Comparison of ENCODE assay signal across 9 mouse cellular contexts in genomic region chr7:43489631-43490125, GRCm38 (mm10). TPM values are rescaled to one million over a fixed set of nuclear protein-coding genes. Genes with fewer than 3 reads are reported as not detected.
A peak's percentile ranks its signal among the peaks of the same experiment; 100 is the strongest.
DNase-seq lines count a peak whose midpoint lies in the region; ATAC-seq lines count a peak whose summit lies in the region.
"Had no signal": no experiment of that assay in that cellular context is flagged by ENCODE, and none has a peak within 500 bp of the region (broad histone marks: within the 10 kb centered on the region; RNA-seq: fewer than 3 reads in every experiment).

TSS of gene Iglon5 (minus strand) at chr7:43490075.

- intact Hi-C loops in left cerebral cortex, postnatal 25 days (cut with DNase I): loop anchor here (10.0 kb wide), 1 partner anchor 175 kb away; the partner anchor contains the start of gene Zfp715

- no peaks in the 10 kb centered on the region for H3K9me3 ChIP-seq in neural tube, embryonic 15.5 days (replicated peaks)

- H3K4me3 ChIP-seq in neural tube, embryonic 15.5 days (replicated peaks): peak within 1 kb of the TSS; percentile 70

- WGBS in neural tube, embryonic 15.5 days: 3% methylated on average over 17 of the region's 41 CpGs

- no peaks in the 10 kb centered on the region for H3K36me3 ChIP-seq in neural tube, embryonic 15.5 days

- H3K9ac ChIP-seq in neural tube, embryonic 15.5 days (replicated peaks): peak within 1 kb of the TSS; percentile 97

- H3K4me2 ChIP-seq in neural tube, embryonic 15.5 days: peak within 1 kb of the TSS; percentile 67

- H3K27ac ChIP-seq in neural tube, embryonic 15.5 days (replicated peaks): peak within 1 kb of the TSS; percentile 85

- no peak for ATAC-seq in cerebellum, adult (ENCODE audit: insufficient number of reproducible peaks, low FRiP score, low TSS enrichment)
- peak; percentile 73 for ATAC-seq in neural tube, embryonic 15.5 days (ENCODE audit: low FRiP score)
- no peak for ATAC-seq in megakaryocyte-erythroid progenitor cell, adult 5-6 weeks (replicated peaks; ENCODE audit: low FRiP score, low TSS enrichment, poor library complexity, severe bottlenecking)

- H3K27me3 ChIP-seq in neural tube, embryonic 15.5 days (replicated peaks): no peaks in the 10 kb centered on the region

- peak; percentile 62 for DNase-seq in cerebellum, adult 11 months
- DNase-seq in right cerebral cortex, postnatal 4 days: peak; percentile 42
- no peak for DNase-seq in right cerebral cortex, postnatal 25 days
- no peak for DNase-seq in left cerebral cortex, postnatal 25 days (ENCODE audit: low spot score in 2 of 2)
- no peak for DNase-seq in gastrocnemius, adult 8-10 months (ENCODE audit: low spot score in 2 of 2)

- peaks cover 17% of the 10 kb centered on the region for H3K4me1 ChIP-seq in neural tube, embryonic 15.5 days

RNA-seq across cellular contexts. Expression of gene Iglon5, which starts in this region (rescaled TPM):
- total RNA-seq in left cerebral cortex, postnatal 25 days (2021): 10 to 100 TPM; 28.4 to 28.9 TPM
- polyA plus RNA-seq in neural tube, embryonic 15.5 days (2015; fragmentation: Nextera tagmentation; extraction: Ambion mirVana): 12.2 and 14.0 TPM in 2 replicates
- under 1 TPM in 3 of 4 experiments, not detected in 1; 0.10 to 0.31 (median 0.13) TPM for total RNA-seq in gastrocnemius, adult 8-10 months (2022)
- not detected in 2 replicates for total RNA-seq in megakaryocyte-erythroid progenitor cell, adult 5-6 weeks (2014; fragmentation: Nextera tagmentation)
- total RNA-seq in megakaryocyte-erythroid progenitor cell, adult 5-6 weeks (2017): not detected in 2 replicates
- total RNA-seq: neutrophil, adult 5-6 weeks had no signal

Comparison
In these comparisons a context has a peak if more than half of its experiments do, and no peak if none do; other contexts are left out.
1. RNA of gene Iglon5 (total RNA-seq): 28.4 to 28.9 TPM in left cerebral cortex, postnatal 25 days; 0.10 to 0.31 TPM in gastrocnemius, adult 8-10 months and not detected in megakaryocyte-erythroid progenitor cell, adult 5-6 weeks; every median in the first group is over 10 times any median in the second.
2. DNase-seq: peak in cerebellum, adult 11 months (single experiment) and right cerebral cortex, postnatal 4 days (single experiment); none in right cerebral cortex, postnatal 25 days (single experiment), left cerebral cortex, postnatal 25 days (0 of 2) and gastrocnemius, adult 8-10 months (0 of 2).